Mouse (Mus musculus) embryonic facial prominence, embryonic 11.5 days (tissue): ENCODE data around the gene Phlpp1. TPM values are rescaled to one million over a fixed set of nuclear protein-coding genes. Genes with fewer than 3 reads are reported as not detected.

Experiments used
- ATAC-seq: fragments of 200-750 bp; cut with Nextera tagmentation; replicated peaks from 2 replicates; pipeline ENCODE4 v1.8.0; 2017; ENCODE audit warnings: low read depth; ENCODE audit not compliant: insufficient number of reproducible peaks, low FRiP score, low TSS enrichment
- DNase-seq: peaks from one replicate; pipeline ENCODE4 v3.0.0-alpha.2; 2015; ENCODE audit warnings: low spot score
- H3K27ac ChIP-seq: fragments of 300-500 bp; sonication (generic); replicated peaks from 2 replicates; pipeline ENCODE4 v1.5.1; 2014; ENCODE audit warnings: mild to moderate bottlenecking, low read depth, low read length, control low read depth
- H3K27me3 ChIP-seq: fragments of 300-500 bp; sonication (generic); 2 replicates; pipeline ENCODE4 v1.6.1; 2014; ENCODE audit warnings: mild to moderate bottlenecking, low read length, moderate library complexity, mixed read lengths; ENCODE audit not compliant: control insufficient read depth, insufficient read depth
- H3K36me3 ChIP-seq: fragments of 300-500 bp; sonication (generic); replicated peaks from 2 replicates; pipeline ENCODE4 v1.6.1; 2014; ENCODE audit warnings: low read depth, mild to moderate bottlenecking, low read length, moderate library complexity, mixed read lengths; ENCODE audit not compliant: control insufficient read depth, insufficient read depth
- H3K4me1 ChIP-seq: fragments of 300-500 bp; sonication (generic); 2 replicates; pipeline ENCODE4 v1.6.1; 2014; ENCODE audit warnings: low read length, mixed read lengths; ENCODE audit not compliant: control insufficient read depth, insufficient read depth
- H3K4me2 ChIP-seq: fragments of 300-500 bp; sonication (generic); 2 replicates; pipeline ENCODE4 v1.6.1; 2014; ENCODE audit warnings: low read depth, mild to moderate bottlenecking, control low read depth, low read length, moderate library complexity
- H3K4me3 ChIP-seq: fragments of 300-500 bp; sonication (generic); 2 replicates; pipeline ENCODE4 v1.5.1; 2014; ENCODE audit warnings: low read depth, low read length, control low read depth
- H3K9ac ChIP-seq: fragments of 300-500 bp; sonication (generic); replicated peaks from 2 replicates; pipeline ENCODE4 v1.6.1; 2014; ENCODE audit warnings: mild to moderate bottlenecking, control low read depth, low read length
- H3K9me3 ChIP-seq: fragments of 300-500 bp; sonication (generic); replicated peaks from 2 replicates; pipeline ENCODE4 v1.6.1; 2016; ENCODE audit warnings: mild to moderate bottlenecking, low read length, inconsistent platforms, mixed read lengths; ENCODE audit not compliant: control insufficient read depth
- WGBS: fragments of 180-500 bp; shearing (Covaris S2); extraction: QIAGEN DNeasy Blood & Tissue Kit; methylation state at CpG from one replicate; pipeline ENCODE4 v1.1.7; 2014; 5-methylcytosine and 5-hydroxymethylcytosine counted together
- polyA plus RNA-seq: library from polyadenylated mRNA; unstranded; fragments of >200 nt; fragmentation: Nextera tagmentation; extraction: Ambion mirVana; gene quantifications from 2 replicates; pipeline ENCODE4 v1.2.1, GENCODE M21; 2014

Gene Phlpp1
- polyA plus RNA-seq, 1 experiment from 2014 or later: 3.8 TPM

DNA sequence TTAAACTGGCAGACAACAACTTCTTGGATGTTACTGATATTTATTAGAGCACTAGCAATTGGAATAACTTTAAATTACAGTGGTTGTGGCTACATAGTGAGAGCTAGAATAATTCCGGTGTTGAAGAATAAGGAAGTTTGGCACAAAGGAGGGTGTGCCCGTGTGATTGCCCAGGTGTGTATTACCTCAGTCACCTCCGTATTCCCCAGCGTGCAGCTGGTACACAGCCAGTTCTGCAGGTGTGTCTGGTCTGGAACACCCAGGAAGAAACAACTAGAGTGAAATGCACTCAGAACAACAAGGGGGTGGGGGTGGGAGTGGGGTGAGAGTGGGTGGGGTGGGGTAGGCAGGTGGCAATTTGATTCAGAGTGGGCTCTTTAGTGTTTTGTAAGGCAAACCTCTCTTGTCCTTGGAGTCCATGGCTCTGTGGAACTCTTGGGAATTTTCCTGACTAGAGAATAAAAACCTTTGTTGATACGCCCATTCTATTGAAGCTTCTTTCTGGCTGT is 107.1 kb downstream of the Phlpp1 start:
- H3K36me3 ChIP-seq: no peaks in the 10 kb centered on the region
- no peak overlapping the region for H3K4me2 ChIP-seq
- no peak overlapping the region for H3K4me3 ChIP-seq
- H3K9ac ChIP-seq: no peak overlapping the region
- no peak for DNase-seq
- ATAC-seq: no peak
- 86% methylated on average over 5 of the region's 5 CpGs for WGBS
- no peaks in the 10 kb centered on the region for H3K9me3 ChIP-seq
- no peaks in the 10 kb centered on the region for H3K4me1 ChIP-seq
- no peaks in the 10 kb centered on the region for H3K27me3 ChIP-seq
- H3K27ac ChIP-seq: no peak overlapping the region

DNA sequence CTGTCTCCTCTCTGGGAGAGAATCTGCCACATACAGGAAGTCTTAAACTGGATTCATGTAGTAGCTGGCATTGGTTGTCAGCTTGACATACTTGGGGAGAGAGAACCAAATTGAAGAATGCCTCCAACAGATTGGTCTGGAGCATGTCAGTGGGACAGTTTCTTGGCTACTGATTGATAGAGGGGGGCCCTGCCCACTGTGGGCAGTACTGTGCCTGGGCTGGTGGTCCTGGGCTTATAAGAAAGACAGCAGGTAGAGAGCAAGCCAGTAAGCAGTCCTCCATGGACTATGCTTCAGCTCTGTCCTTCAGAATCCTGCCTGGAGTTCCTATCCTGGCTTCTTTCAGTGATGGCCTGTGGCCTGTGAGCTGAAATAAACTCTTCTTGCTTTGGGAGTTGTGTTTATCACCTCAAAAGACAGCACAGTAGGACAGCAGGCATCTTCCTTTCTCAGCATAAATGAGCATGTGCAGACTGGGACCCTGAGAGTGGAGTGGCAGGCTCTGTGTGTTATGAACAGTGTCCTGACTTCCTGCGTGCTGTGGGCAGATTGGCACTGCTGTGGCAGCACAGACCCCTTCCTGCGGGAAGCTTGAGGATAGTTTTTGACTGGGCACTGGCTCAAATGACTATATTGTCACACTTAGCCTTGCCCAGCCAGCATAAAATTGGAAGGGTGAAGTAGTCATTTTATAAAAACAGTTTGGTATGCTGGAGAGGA is 108.0 kb downstream of the Phlpp1 start:
- WGBS: 80% methylated on average over 2 of the region's 2 CpGs
- Histone ChIP-seq H3K9ac (no peak overlapping the region), H3K4me3 (no peak overlapping the region), H3K4me1 (no peaks in the 10 kb centered on the region), H3K4me2 (no peak overlapping the region), H3K27ac (no peak overlapping the region), H3K36me3 (no peaks in the 10 kb centered on the region), H3K27me3 (no peaks in the 10 kb centered on the region), H3K9me3 (no peaks in the 10 kb centered on the region)
- DNase-seq: no peak
- ATAC-seq: no peak

DNA sequence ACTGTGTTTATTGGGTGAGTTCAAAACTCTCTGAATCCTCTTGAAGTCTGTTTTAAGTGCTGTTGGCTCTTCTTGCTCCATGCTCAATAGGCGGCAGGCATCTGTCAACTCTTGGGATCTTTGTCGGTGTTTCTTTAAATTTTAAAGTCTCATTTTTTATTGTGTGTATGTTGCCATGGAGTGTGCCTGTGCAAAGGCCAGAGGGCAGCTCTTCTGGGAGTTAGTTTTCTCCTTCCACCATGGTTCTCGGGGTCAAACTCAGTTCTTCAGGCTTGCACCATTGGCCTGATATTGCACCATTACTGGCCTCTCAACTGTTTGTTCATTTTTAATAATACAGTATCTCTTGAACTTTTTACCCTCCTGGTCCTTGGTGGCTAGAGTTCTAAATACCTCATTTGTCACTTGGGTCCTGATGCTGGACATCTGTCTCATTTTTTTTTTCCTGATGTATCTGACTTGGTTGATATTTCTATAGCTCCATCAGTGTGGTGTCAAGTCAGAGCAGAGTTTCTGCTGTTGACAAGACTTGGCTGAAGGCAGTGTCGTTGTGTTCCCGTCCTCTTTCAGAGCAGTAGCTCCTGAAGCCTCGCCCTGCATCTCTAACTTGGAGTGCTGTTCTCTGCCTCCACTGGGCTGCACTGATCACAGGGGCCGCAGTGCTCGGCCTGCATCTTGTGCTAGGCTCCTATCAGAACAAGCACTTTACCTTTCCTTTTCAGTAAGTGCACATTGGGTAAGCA is 108.8 kb downstream of the Phlpp1 start:
- H3K27ac ChIP-seq: no peak overlapping the region
- ATAC-seq (no peak), DNase-seq (no peak)
- H3K4me2 ChIP-seq: no peak overlapping the region
- no peak overlapping the region for H3K4me3 ChIP-seq
- H3K9me3 ChIP-seq: no peaks in the 10 kb centered on the region
- H3K9ac ChIP-seq: no peak overlapping the region
- WGBS: 74% methylated on average over 8 of the region's 8 CpGs
- H3K36me3 ChIP-seq: no peaks in the 10 kb centered on the region
- no peaks in the 10 kb centered on the region for H3K27me3 ChIP-seq
- no peaks in the 10 kb centered on the region for H3K4me1 ChIP-seq

DNA sequence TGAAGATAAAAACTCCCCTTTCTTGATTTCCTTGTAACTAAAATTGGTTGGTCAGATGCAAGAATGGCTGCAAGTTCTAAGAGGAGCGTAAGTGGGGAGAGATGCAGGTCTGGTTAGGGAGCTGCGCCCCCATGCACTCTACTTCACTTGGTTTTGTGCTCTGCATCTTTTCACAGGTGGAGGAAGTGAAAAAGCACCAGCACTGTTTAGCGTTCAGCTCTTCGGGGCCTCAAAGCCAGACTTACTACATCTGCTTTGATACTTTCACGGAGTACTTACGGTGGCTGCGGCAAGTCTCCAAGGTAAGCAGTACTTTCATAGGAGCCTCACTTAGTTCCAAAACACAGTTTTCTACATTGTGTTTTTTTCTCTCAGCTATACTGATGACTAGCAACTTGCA is 115.3 kb downstream of the Phlpp1 start:
- H3K4me1 ChIP-seq: no peaks in the 10 kb centered on the region
- no peaks in the 10 kb centered on the region for H3K27me3 ChIP-seq
- H3K9me3 ChIP-seq: no peaks in the 10 kb centered on the region
- no peak overlapping the region for H3K27ac ChIP-seq
- ATAC-seq: no peak
- no peak for DNase-seq
- H3K36me3 ChIP-seq: no peaks in the 10 kb centered on the region
- H3K4me3 ChIP-seq: no peak overlapping the region
- 94% methylated on average over 7 of the region's 7 CpGs for WGBS
- no peak overlapping the region for H3K4me2 ChIP-seq
- H3K9ac ChIP-seq: no peak overlapping the region

DNA sequence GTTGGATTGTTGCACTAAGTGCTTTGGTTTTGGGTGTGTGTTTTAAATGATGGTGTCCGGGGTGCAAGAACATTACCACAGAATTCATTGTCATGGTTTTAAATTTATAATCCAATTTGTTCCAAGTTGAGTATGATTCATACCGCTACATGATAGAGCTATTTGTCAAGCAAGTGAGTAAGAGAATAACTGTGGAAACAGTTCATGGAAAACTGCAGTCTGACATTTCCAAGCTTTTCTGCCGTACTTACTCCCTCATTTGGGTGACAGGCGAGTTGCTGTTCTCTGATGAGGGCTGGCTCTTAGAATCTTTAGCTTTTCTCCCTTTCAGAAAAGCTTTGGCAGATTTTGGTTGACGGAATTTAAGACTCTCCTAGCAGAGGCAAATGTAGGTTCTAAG is 117.5 kb downstream of the Phlpp1 start:
- 85% methylated on average over 5 of the region's 5 CpGs for WGBS

DNA sequence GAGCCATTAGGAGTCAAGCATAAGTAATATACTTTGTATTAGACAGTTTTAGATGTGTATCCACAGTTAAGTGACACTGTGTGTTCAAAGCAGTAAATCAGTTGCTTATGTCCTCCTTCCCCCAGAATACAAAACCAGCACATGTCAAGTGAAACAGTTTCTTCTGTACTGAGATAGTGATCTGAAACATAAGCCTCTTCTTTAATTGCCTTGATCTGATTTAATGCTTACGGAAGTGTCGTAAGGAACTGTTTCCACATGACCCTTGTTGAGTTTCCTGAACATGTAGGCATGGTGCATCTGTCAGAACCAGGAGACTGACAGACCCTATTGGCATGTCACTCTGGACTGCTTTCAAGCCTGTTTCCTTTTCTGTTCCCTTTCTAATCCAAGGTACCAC is 118.0 kb downstream of the Phlpp1 start:
- no peaks in the 10 kb centered on the region for H3K36me3 ChIP-seq
- no peak overlapping the region for H3K4me2 ChIP-seq
- no peaks in the 10 kb centered on the region for H3K9me3 ChIP-seq
- no peak for DNase-seq
- H3K4me3 ChIP-seq: no peak overlapping the region
- H3K27ac ChIP-seq: no peak overlapping the region
- H3K27me3 ChIP-seq: no peaks in the 10 kb centered on the region
- WGBS: 69% methylated on average over 2 of the region's 2 CpGs
- no peak overlapping the region for H3K9ac ChIP-seq
- no peaks in the 10 kb centered on the region for H3K4me1 ChIP-seq
- no peak for ATAC-seq

More for the DNA sequence above, 117.5 kb downstream of the Phlpp1 start:
- DNase-seq: no peak
- Histone ChIP-seq H3K27ac (no peak overlapping the region), H3K27me3 (no peaks in the 10 kb centered on the region), H3K9me3 (no peaks in the 10 kb centered on the region), H3K4me3 (no peak overlapping the region), H3K36me3 (no peaks in the 10 kb centered on the region), H3K4me2 (no peak overlapping the region), H3K9ac (no peak overlapping the region), H3K4me1 (no peaks in the 10 kb centered on the region)
- no peak for ATAC-seq

DNA sequence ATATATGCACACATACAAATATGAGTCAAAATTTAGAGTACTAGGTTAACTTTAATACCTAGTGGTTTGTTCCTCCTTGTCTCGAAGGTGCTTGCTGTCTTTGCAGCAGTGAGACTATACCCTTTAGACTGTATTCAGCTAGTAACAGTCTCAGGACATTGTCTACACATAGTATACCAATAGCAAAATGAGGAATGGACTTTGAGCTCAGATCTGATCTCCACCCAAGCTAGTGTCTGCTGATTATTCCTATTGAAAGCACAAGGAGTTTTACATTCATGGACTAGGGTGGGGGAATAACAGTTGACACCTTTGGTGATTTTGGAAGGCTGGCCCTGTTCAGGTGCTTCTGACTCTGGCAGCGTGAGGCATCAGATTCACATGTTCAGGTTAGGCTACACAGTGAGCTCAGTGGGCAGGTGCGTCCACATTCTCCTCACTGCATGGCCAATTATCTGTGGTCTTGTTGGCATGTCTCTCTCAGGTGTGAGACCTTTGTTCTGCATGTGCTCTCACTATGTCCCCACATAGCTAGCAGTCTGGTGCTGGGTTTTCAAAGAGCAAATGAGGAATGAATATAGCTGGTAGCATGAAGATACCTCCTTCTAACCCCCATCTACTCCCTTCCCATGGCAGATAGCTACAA is 138.0 kb downstream of the Phlpp1 start:
- H3K27me3 ChIP-seq: no peaks in the 10 kb centered on the region
- no peak overlapping the region for H3K9ac ChIP-seq
- no peaks in the 10 kb centered on the region for H3K9me3 ChIP-seq
- DNase-seq (no peak), ATAC-seq (no peak)
- H3K4me3 ChIP-seq: no peak overlapping the region
- 92% methylated on average over 3 of the region's 3 CpGs for WGBS
- H3K4me1 ChIP-seq: no peaks in the 10 kb centered on the region
- no peak overlapping the region for H3K27ac ChIP-seq
- H3K4me2 ChIP-seq: no peak overlapping the region
- no peaks in the 10 kb centered on the region for H3K36me3 ChIP-seq

DNA sequence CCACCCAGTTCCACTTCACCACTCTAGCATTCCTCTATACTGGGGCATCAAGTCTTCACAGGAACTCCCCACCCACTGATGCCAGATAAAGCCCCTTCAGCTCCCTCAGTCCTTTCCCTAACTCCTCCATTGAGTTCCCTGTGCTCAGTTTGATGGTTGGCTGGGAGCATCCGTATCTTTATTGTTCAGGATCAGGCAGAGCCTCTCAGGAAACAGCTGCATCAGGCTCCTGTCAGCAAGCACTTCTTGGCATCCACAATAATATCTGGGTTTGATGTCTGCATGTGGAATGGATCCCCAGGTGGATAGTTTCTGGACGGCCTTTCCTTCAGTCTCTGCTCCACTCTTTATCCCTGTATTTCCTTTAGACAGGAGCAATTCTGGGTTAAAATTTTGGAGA is 138.7 kb downstream of the Phlpp1 start:
- no peak for ATAC-seq
- Histone ChIP-seq H3K27ac (no peak overlapping the region), H3K9me3 (no peaks in the 10 kb centered on the region), H3K9ac (no peak overlapping the region), H3K4me3 (no peak overlapping the region), H3K27me3 (no peaks in the 10 kb centered on the region), H3K36me3 (no peaks in the 10 kb centered on the region), H3K4me2 (no peak overlapping the region), H3K4me1 (no peaks in the 10 kb centered on the region)
- 72% methylated on average over 2 of the region's 2 CpGs for WGBS
- DNase-seq: no peak
